Mouse (Mus musculus): ENCODE measurements around the gene Foxn3.

DNA sequence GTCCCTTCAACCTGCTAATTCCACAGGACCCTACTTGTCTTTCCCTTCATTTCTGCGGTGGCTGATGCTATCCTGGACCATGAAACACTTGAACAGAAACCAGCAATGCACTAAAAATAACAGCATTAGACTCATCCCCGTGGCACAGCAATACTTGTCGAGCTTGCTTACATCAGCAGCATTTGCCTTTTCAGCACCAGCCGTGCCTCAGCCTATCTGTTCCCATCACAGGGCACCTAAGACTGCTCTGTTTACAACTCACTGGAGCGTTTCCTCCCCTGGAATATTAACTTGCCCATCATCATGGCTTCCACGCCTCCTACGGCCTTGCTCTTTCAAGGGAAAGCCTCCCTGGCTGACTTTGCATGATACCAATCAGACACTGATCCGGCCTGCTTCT lies 185.1 kb downstream of the Foxn3 start:
- no peak for TF ChIP-seq CTCF (IDR thresholded peaks at IDR 0.05; ENCODE audit: insufficient read depth, low read depth, low read length)
- TF ChIP-seq POLR2A (IDR thresholded peaks at IDR 0.05; ENCODE audit: insufficient read depth, low read depth, low read length) = no peak

Measured in olfactory bulb, adult 2 months (tissue).